Comparison of ENCODE assay signal across 32 mouse cellular contexts in genomic region chr2:92651294-92651816, GRCm38 (mm10). TPM values are rescaled to one million over a fixed set of nuclear protein-coding genes. Genes with fewer than 3 reads are reported as not detected.
DNase-seq lines count a peak whose midpoint lies in the region; ATAC-seq lines count a peak whose summit lies in the region.
"Had no signal": no experiment of that assay in that cellular context is flagged by ENCODE, and none has a peak within 500 bp of the region (broad histone marks: within the 10 kb centered on the region; RNA-seq: fewer than 3 reads in every experiment).

No protein-coding gene starts in this region.

- H3K4me3 ChIP-seq in megakaryocyte, embryonic 14.5 days (replicated peaks): peak overlapping the region; percentile 26
- H3K4me3 ChIP-seq in hindbrain, embryonic 11.5 days (ENCODE audit: low read depth, low read length): no peak overlapping the region
- H3K4me3 ChIP-seq: embryonic facial prominence, embryonic 10.5 days; embryonic facial prominence, embryonic 13.5 days; erythroblast, embryonic 14.5 days; forebrain, embryonic 12.5 days; forebrain, embryonic 15.5 days; gastrocnemius, adult 2 months; heart, adult 2 months; heart, embryonic 10.5 days; heart, embryonic 13.5 days; hindbrain, embryonic 12.5 days; hindbrain, embryonic 15.5 days had no signal

- no peak overlapping the region for H3K27ac ChIP-seq in hindbrain, embryonic 11.5 days (ENCODE audit: low read depth, low read length)
- H3K27ac ChIP-seq: embryonic facial prominence, embryonic 10.5 days; embryonic facial prominence, embryonic 13.5 days; forebrain, embryonic 12.5 days; forebrain, embryonic 15.5 days; gastrocnemius, adult 2 months; heart, adult 2 months; heart, embryonic 10.5 days; heart, embryonic 13.5 days; hindbrain, embryonic 12.5 days; hindbrain, embryonic 15.5 days had no signal

- peaks cover 26% of the 10 kb centered on the region for H3K4me1 ChIP-seq in megakaryocyte, embryonic 14.5 days
- H3K4me1 ChIP-seq in hindbrain, embryonic 11.5 days (replicated peaks; ENCODE audit: control insufficient read depth, insufficient read depth, low read length): no peaks in the 10 kb centered on the region
- H3K4me1 ChIP-seq: embryonic facial prominence, embryonic 13.5 days; forebrain, embryonic 12.5 days; forebrain, embryonic 15.5 days had no signal

- H3K27me3 ChIP-seq in megakaryocyte, embryonic 14.5 days (replicated peaks): peaks cover 11% of the 10 kb centered on the region
- no peaks in the 10 kb centered on the region for H3K27me3 ChIP-seq in hindbrain, embryonic 11.5 days (ENCODE audit: control insufficient read depth, insufficient read depth, low read length)
- H3K27me3 ChIP-seq: embryonic facial prominence, embryonic 13.5 days; forebrain, embryonic 12.5 days; forebrain, embryonic 15.5 days; heart, embryonic 13.5 days; hindbrain, embryonic 12.5 days; hindbrain, embryonic 15.5 days had no signal

- no peak overlapping the region for H3K9ac ChIP-seq in hindbrain, embryonic 11.5 days (ENCODE audit: low read depth, low read length)
- H3K9ac ChIP-seq: embryonic facial prominence, embryonic 13.5 days; forebrain, embryonic 12.5 days; forebrain, embryonic 15.5 days; heart, embryonic 13.5 days; hindbrain, embryonic 12.5 days; hindbrain, embryonic 15.5 days had no signal

- no peak for DNase-seq in frontal cortex, postnatal 10 days (ENCODE audit: low spot score in 2 of 2)
- DNase-seq in right cerebral cortex, postnatal 14 days: peak; percentile 27
- DNase-seq in right cerebral cortex, postnatal 36 days (ENCODE audit: low spot score in 2 of 2): no peak
- DNase-seq in hindbrain, embryonic 11.5 days (ENCODE audit: low spot score): no peak
- no peak for DNase-seq in urinary bladder, adult 18-20 months (ENCODE audit: low spot score in 2 of 2)
- DNase-seq: adrenal gland, adult 2 months; adrenal gland, postnatal 14 days; B cell, adult 2 months; cerebellum, adult 11-12 months; cerebellum, adult 8-10 months; cerebellum, postnatal 10 days; cerebellum, postnatal 36 days; embryo, embryonic 11 days; gastrocnemius, adult 2 months; gastrocnemius, postnatal 14 days; heart, adult 2 months; heart, postnatal 14 days; heart, postnatal 4 days had no signal

- ATAC-seq in frontal cortex, adult (ENCODE audit: low TSS enrichment): peak; percentile 62
- no peak for ATAC-seq in megakaryocyte, adult 5-6 weeks (ENCODE audit: poor library complexity, severe bottlenecking)
- no peak for ATAC-seq in hindbrain, embryonic 11.5 days (ENCODE audit: low FRiP score)
- ATAC-seq: forebrain, embryonic 15.5 days had no signal

- H3K36me3 ChIP-seq in megakaryocyte, embryonic 14.5 days (replicated peaks; ENCODE audit: low read length): no peaks in the 10 kb centered on the region
- no peaks in the 10 kb centered on the region for H3K36me3 ChIP-seq in hindbrain, embryonic 11.5 days (ENCODE audit: control insufficient read depth, insufficient read depth, low read length)
- H3K36me3 ChIP-seq: embryonic facial prominence, embryonic 10.5 days; embryonic facial prominence, embryonic 13.5 days; forebrain, embryonic 12.5 days; forebrain, embryonic 15.5 days; G1E; heart, embryonic 10.5 days; heart, embryonic 13.5 days; hindbrain, embryonic 12.5 days; hindbrain, embryonic 15.5 days had no signal

- H3K9me3 ChIP-seq in megakaryocyte, embryonic 14.5 days: no peaks in the 10 kb centered on the region
- no peaks in the 10 kb centered on the region for H3K9me3 ChIP-seq in hindbrain, embryonic 11.5 days (ENCODE audit: control insufficient read depth, low read length)
- H3K9me3 ChIP-seq: embryonic facial prominence, embryonic 10.5 days; embryonic facial prominence, embryonic 13.5 days; forebrain, embryonic 12.5 days; forebrain, embryonic 15.5 days; G1E; heart, embryonic 10.5 days; heart, embryonic 13.5 days; hindbrain, embryonic 12.5 days; hindbrain, embryonic 15.5 days had no signal

- 88% methylated on average over 7 of the region's 7 CpGs for WGBS in hindbrain, embryonic 11.5 days

- H3K4me2 ChIP-seq in hindbrain, embryonic 11.5 days (replicated peaks; ENCODE audit: low read depth, low read length): no peak overlapping the region
- H3K4me2 ChIP-seq: embryonic facial prominence, embryonic 13.5 days; forebrain, embryonic 12.5 days; forebrain, embryonic 15.5 days; heart, embryonic 13.5 days; hindbrain, embryonic 12.5 days; hindbrain, embryonic 15.5 days had no signal

RNA-seq across cellular contexts. Expression of gene Chst1, which starts 51.8 kb away (rescaled TPM):
- 0.45 TPM in 1 of 2 replicates, not detected in the other for polyA plus RNA-seq in megakaryocyte, embryonic 14.5 days (2012; ENCODE audit: insufficient read depth, low replicate concordance)
- total RNA-seq in megakaryocyte, adult 5-6 weeks (2015): 0.91 and 1.3 TPM in 2 replicates
- total RNA-seq in megakaryocyte, adult 5-6 weeks (2017): 1.0 and 1.1 TPM in 2 replicates
- polyA plus RNA-seq in hindbrain, embryonic 11.5 days (2014; fragmentation: Nextera tagmentation; extraction: Ambion mirVana): 3.9 and 4.3 TPM in 2 replicates
- total RNA-seq: CH12.LX had no signal
- polyA plus RNA-seq: erythroblast, embryonic 14.5 days had no signal
